In the genomic region with DNA sequence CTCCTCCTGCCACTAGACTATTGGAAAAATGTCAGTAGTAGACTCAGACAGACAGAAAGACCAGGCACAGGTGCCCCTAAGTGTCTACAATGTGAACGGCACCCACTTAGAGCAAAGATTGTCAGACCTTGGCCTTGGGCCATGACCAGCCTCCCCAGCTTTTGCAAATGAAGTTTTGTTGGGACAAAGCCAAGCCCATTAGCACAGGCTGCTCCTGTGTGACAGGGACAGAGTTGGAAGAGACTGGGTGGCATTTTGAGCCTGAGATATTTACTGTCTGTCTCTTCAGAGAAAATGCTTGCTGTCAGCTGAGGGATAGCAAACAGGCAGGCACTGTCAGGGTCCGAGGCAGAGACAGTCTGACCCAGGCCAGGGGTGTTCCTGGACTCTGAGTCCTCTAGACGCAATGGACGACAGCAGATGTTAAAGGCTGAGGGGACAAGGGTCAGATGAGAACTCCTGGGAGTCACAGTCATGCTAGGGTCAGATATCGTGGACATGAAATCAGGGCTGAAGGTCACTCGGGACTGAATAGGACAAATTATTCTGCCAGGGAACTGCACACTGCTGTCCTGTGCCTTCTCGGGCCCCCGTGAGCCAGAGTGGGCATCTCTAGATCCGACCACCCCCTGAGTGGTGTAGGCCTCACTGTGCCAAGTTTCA, we compare ENCODE assay signal across 10 mouse cellular contexts. TPM values are rescaled to one million over a fixed set of nuclear protein-coding genes. Genes with fewer than 3 reads are reported as not detected.
DNase-seq lines count a peak whose midpoint lies in the region; ATAC-seq and TF ChIP-seq lines count a peak whose summit lies in the region.
"Had no signal": no experiment of that assay in that cellular context is flagged by ENCODE, and none has a peak within 500 bp of the region (broad histone marks: within the 10 kb centered on the region; RNA-seq: fewer than 3 reads in every experiment).

No protein-coding gene starts in this region.

- intact Hi-C loops in heart, postnatal 25 days (cut with DNase I) = no loop called here

- 57% methylated on average over 9 of the region's 9 CpGs for WGBS in heart, embryonic 12.5 days
- WGBS in lung, embryonic 14.5 days = 51% methylated on average over 9 of the region's 9 CpGs
- 60% methylated on average over 9 of the region's 9 CpGs for WGBS in forebrain, embryonic 16.5 days
- 30% methylated on average over 9 of the region's 9 CpGs for WGBS in small intestine, adult 2 months

- H3K27ac ChIP-seq in heart, embryonic 12.5 days (ENCODE audit: poor library complexity, severe bottlenecking) = peak overlapping the region; percentile 31; the same call in 1 of the 2 replicates
- no peak overlapping the region for H3K27ac ChIP-seq in lung, embryonic 14.5 days (ENCODE audit: low read depth)
- no peak overlapping the region for H3K27ac ChIP-seq in forebrain, embryonic 16.5 days (ENCODE audit: low read length)
- H3K27ac ChIP-seq in small intestine, adult 2 months (ENCODE audit: insufficient read depth, low read depth, low read length) = peak overlapping the region; percentile 82
- H3K27ac ChIP-seq: limb, embryonic 13.5 days had no signal

- no peak overlapping the region for H3K9ac ChIP-seq in heart, embryonic 12.5 days
- no peak overlapping the region for H3K9ac ChIP-seq in lung, embryonic 14.5 days
- no peak overlapping the region for H3K9ac ChIP-seq in forebrain, embryonic 16.5 days (replicated peaks; ENCODE audit: low read depth, low read length)
- H3K9ac ChIP-seq: limb, embryonic 13.5 days had no signal

- H3K4me3 ChIP-seq in heart, embryonic 12.5 days = no peak overlapping the region
- H3K4me3 ChIP-seq in lung, embryonic 14.5 days (ENCODE audit: low read depth, low read length) = no peak overlapping the region
- no peak overlapping the region for H3K4me3 ChIP-seq in forebrain, embryonic 16.5 days (replicated peaks; ENCODE audit: low read length)
- no peak overlapping the region for H3K4me3 ChIP-seq in small intestine, adult 2 months (ENCODE audit: low read depth, low read length)
- H3K4me3 ChIP-seq: limb, embryonic 13.5 days had no signal

- no peaks in the 10 kb centered on the region for H3K9me3 ChIP-seq in heart, embryonic 12.5 days (replicated peaks)
- H3K9me3 ChIP-seq in lung, embryonic 14.5 days (ENCODE audit: low read depth, low read length) = no peaks in the 10 kb centered on the region
- H3K9me3 ChIP-seq in forebrain, embryonic 16.5 days (ENCODE audit: control insufficient read depth, low read length) = no peaks in the 10 kb centered on the region
- H3K9me3 ChIP-seq: limb, embryonic 13.5 days had no signal

- H3K4me2 ChIP-seq in heart, embryonic 12.5 days = no peak overlapping the region
- no peak overlapping the region for H3K4me2 ChIP-seq in lung, embryonic 14.5 days
- no peak overlapping the region for H3K4me2 ChIP-seq in forebrain, embryonic 16.5 days (ENCODE audit: low read length)
- H3K4me2 ChIP-seq: limb, embryonic 13.5 days had no signal

- ATAC-seq in heart, embryonic 12.5 days (ENCODE audit: insufficient number of reproducible peaks, low FRiP score) = no peak
- peak; percentile 18; the same call in 1 of the 2 replicates for ATAC-seq in lung, embryonic 14.5 days (ENCODE audit: insufficient read depth)
- ATAC-seq in forebrain, embryonic 16.5 days = peak; percentile 65

- no peak for TF ChIP-seq CTCF in lung, embryonic 14.5 days (IDR thresholded peaks at IDR 0.05; ENCODE audit: low read depth)
- no peak for TF ChIP-seq CTCF in small intestine, adult 2 months (IDR thresholded peaks at IDR 0.05; ENCODE audit: extremely low read depth, insufficient read length, insufficient replicate concordance, low read depth, low read length)

- H3K36me3 ChIP-seq in heart, embryonic 12.5 days = no peaks in the 10 kb centered on the region
- H3K36me3 ChIP-seq in lung, embryonic 14.5 days (ENCODE audit: insufficient read depth) = no peaks in the 10 kb centered on the region
- no peaks in the 10 kb centered on the region for H3K36me3 ChIP-seq in forebrain, embryonic 16.5 days (ENCODE audit: control insufficient read depth, insufficient read depth)
- H3K36me3 ChIP-seq in small intestine, adult 2 months (ENCODE audit: control insufficient read depth, insufficient read depth, low read length) = no peaks in the 10 kb centered on the region
- H3K36me3 ChIP-seq: limb, embryonic 13.5 days had no signal

- peaks cover 10% of the 10 kb centered on the region; the same call in 1 of the 2 replicates for H3K4me1 ChIP-seq in heart, embryonic 12.5 days (replicated peaks)
- H3K4me1 ChIP-seq in lung, embryonic 14.5 days (ENCODE audit: insufficient read depth) = no peaks in the 10 kb centered on the region
- H3K4me1 ChIP-seq in forebrain, embryonic 16.5 days (replicated peaks; ENCODE audit: control insufficient read depth, insufficient read depth, low read length) = peaks cover 7% of the 10 kb centered on the region
- peaks cover 16% of the 10 kb centered on the region for H3K4me1 ChIP-seq in small intestine, adult 2 months (ENCODE audit: control insufficient read depth, insufficient read depth, insufficient read length, low read length)
- H3K4me1 ChIP-seq: limb, embryonic 13.5 days had no signal

- TF ChIP-seq POLR2A in small intestine, adult 2 months (IDR thresholded peaks at IDR 0.05; ENCODE audit: low read depth, low read length) = no peak

- 0 out of 2 replicates have a peak, but pooled peaks cover 3% of the 10 kb centered on the region for H3K27me3 ChIP-seq in heart, embryonic 12.5 days (replicated peaks)
- H3K27me3 ChIP-seq in lung, embryonic 14.5 days (ENCODE audit: insufficient read depth, low read length) = no peaks in the 10 kb centered on the region
- H3K27me3 ChIP-seq in forebrain, embryonic 16.5 days (replicated peaks; ENCODE audit: control insufficient read depth, insufficient read depth, low read length) = no peaks in the 10 kb centered on the region
- no peaks in the 10 kb centered on the region for H3K27me3 ChIP-seq in small intestine, adult 2 months (ENCODE audit: control insufficient read depth, insufficient read depth, low read length)
- H3K27me3 ChIP-seq: limb, embryonic 13.5 days had no signal

- DNase-seq in heart, postnatal 25 days (ENCODE audit: low spot score) = no peak
- peak; percentile 81 for DNase-seq in lung, embryonic 14.5 days
- DNase-seq in lung, postnatal 25 days (ENCODE audit: low spot score) = no peak
- DNase-seq in right cerebral cortex, postnatal 25 days = no peak
- no peak for DNase-seq in layer of hippocampus, postnatal 36 days

RNA-seq across cellular contexts. Expression of a gene that starts 30.5 kb away (rescaled TPM):
- polyA plus RNA-seq in heart, embryonic 12.5 days (2016; fragmentation: Nextera tagmentation; extraction: Ambion mirVana) = 0.09 and 0.17 TPM in 2 replicates
- not detected for total RNA-seq in heart, postnatal 25 days (2021)
- 0.16 and 0.29 TPM in 2 replicates for polyA plus RNA-seq in lung, embryonic 14.5 days (2014; fragmentation: Nextera tagmentation; extraction: Ambion mirVana)
- polyA plus RNA-seq in forebrain, embryonic 16.5 days (2015; fragmentation: Nextera tagmentation; extraction: Ambion mirVana) = 0.51 and 0.52 TPM in 2 replicates
- polyA plus RNA-seq in small intestine, adult 2 months (2012; rRNA removed) = 1.1 and 2.5 TPM in 2 replicates
- 1 to 10 TPM in 1 of 2 experiments, under 1 TPM in 1; 1.00 to 1.6 TPM for total RNA-seq in layer of hippocampus, postnatal 36 days (2021)
- total RNA-seq: granulocyte monocyte progenitor cell, adult 5-6 weeks had no signal

RNA-seq across cellular contexts. Expression of a gene that starts 36.7 kb away (rescaled TPM):
- 14.3 and 15.0 TPM in 2 replicates for polyA plus RNA-seq in heart, embryonic 12.5 days (2016; fragmentation: Nextera tagmentation; extraction: Ambion mirVana)
- 1 to 10 TPM; 5.1 to 6.9 TPM for total RNA-seq in heart, postnatal 25 days (2021)
- 7.4 and 8.0 TPM in 2 replicates for polyA plus RNA-seq in lung, embryonic 14.5 days (2014; fragmentation: Nextera tagmentation; extraction: Ambion mirVana)
- 5.6 and 6.4 TPM in 2 replicates for polyA plus RNA-seq in forebrain, embryonic 16.5 days (2015; fragmentation: Nextera tagmentation; extraction: Ambion mirVana)
- 121 and 171 TPM in 2 replicates for polyA plus RNA-seq in small intestine, adult 2 months (2012; rRNA removed)
- total RNA-seq in layer of hippocampus, postnatal 36 days (2021) = 1 to 10 TPM in 1 of 2 experiments, under 1 TPM in 1; 0.58 to 1.1 TPM

RNA-seq across cellular contexts. Expression of a gene that starts 40.1 kb away (rescaled TPM):
- polyA plus RNA-seq in heart, embryonic 12.5 days (2016; fragmentation: Nextera tagmentation; extraction: Ambion mirVana) = not detected in 2 replicates
- total RNA-seq in heart, postnatal 25 days (2021) = not detected
- not detected in 2 replicates for polyA plus RNA-seq in lung, embryonic 14.5 days (2014; fragmentation: Nextera tagmentation; extraction: Ambion mirVana)
- polyA plus RNA-seq in forebrain, embryonic 16.5 days (2015; fragmentation: Nextera tagmentation; extraction: Ambion mirVana) = 0.25 and 0.60 TPM in 2 replicates
- polyA plus RNA-seq in small intestine, adult 2 months (2012; rRNA removed) = not detected in 2 replicates
- under 1 TPM; 0.20 to 0.68 TPM for total RNA-seq in layer of hippocampus, postnatal 36 days (2021)
- total RNA-seq: granulocyte monocyte progenitor cell, adult 5-6 weeks had no signal

Comparison
In these comparisons a context has a peak if more than half of its experiments do, and no peak if none do; other contexts are left out.
1. H3K27ac ChIP-seq: peak in heart, embryonic 12.5 days (single experiment) and small intestine, adult 2 months (single experiment); none in lung, embryonic 14.5 days (single experiment) and forebrain, embryonic 16.5 days (single experiment).